Mouse (Mus musculus) 416B (cell line): ENCODE measurements around the gene Fgd3.
A peak's percentile ranks its signal among the peaks of the same experiment; 100 is the strongest.

ENCODE experiments used
- DNase-seq: peaks from one replicate; pipeline ENCODE4 v3.0.0; 2011; ENCODE audit warnings: low read depth

Fgd3 gene

DNA sequence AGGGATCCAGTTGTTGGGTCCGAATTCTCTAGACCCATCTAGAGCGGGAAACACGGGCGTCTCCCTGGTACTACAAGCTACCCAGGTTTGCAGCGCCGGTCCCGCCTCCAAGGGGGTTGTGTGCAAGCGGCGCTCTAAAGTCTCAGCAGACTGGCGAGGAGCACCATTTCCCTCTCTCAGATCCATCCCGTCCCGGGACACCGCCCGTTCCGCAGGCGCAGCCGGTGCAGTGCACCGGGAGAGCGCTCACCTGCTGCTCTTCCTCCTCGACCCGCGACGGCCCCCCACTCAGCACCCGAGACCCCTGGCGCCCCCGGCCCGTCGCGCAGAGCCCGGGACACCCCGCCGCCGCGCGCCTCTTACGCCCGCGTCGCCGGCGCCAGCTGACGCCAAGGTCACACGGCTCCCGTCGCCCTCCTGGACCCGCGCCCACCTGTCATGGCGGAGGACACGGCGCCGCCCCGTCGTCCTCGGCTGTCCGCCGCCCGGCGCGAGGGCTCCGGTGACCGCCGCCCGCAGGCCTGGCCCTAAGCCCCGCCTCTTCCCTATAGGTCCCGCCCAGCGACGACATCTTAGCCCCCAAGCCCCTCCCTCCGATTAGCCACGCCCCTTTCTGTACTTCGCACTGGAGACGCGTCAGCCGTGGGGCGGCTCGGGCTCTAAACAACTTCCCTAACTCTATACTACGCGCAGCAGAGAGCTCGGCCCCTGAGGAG lies 104.4 kb downstream of the Fgd3 start, which contains the start of gene Card19:
TSS of gene Card19 (minus strand) at position 534 of the 716 bp plus-strand sequence.
- DNase-seq, result peak; percentile 97

- no peak for DNase-seq
These were observed 105.0 kb downstream of the Fgd3 start for GRCm38 (mm10) chr13:49215128-49215503.

DNA sequence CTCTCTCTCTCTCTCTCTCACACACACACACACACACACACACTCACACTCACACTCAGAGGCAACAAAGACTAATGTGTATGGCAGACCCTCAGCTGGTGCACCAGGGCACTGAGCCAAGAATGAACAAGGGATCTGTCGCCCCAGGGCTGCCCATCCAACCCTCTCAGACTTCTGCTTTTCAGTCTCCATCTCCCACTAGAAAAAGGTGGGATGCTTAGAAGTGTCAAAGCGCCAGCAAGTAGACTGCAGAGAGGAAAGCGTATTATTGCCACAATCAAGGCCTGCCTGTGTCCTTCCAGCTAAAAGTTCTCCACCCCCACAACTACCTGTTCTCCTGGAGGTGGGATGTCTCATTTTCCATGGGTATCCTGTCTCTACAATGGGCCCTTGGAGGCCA lies 105.7 kb downstream of the Fgd3 start:
- DNase-seq, result peak; percentile 62

- peak; percentile 97 for DNase-seq
These were observed 106.6 kb downstream of the Fgd3 start for GRCm38 (mm10) chr13:49213531-49213932.

DNA sequence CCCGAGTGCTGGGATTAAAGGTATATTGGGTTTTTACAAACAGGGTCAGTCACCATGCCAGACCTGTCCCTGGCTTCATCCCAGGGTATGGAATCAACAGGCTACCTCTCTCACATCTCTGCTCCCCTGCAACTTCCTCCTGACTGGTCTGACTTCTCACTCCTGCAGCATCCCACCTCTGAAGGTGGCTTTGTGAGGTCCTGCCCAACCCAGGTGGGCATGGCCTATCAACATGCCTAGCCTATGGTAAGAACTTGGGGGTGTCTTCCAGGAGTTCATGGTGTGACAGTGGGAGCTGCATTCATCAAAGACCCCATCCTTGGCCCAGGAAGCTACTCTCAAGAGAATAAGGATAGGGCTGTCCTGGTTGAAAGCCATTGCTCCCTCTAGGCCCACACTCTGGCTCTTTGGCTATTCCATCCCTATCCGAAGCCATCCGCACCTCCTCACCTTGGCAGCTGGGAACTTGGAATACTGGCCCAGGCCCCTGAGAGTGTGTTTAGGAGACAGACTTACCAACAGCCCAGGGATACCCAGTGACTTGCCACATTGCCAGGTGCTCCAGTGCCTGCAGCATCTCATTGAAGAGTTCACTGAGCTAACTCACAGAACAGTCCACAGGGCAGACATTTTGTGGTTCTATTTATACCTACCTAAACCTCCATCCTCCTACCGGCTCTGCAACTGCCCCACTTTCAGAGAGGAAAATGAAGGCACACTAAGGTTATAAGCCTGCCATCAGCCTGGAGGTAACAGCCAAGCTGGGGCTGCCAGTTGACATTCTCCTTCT lies 107.2 kb downstream of the Fgd3 start:
- no peak for DNase-seq
